Mouse (Mus musculus): ENCODE results near the gene B4galnt3. TPM values are rescaled to one million over a fixed set of nuclear protein-coding genes. Genes with fewer than 3 reads are reported as not detected.

B4galnt3 gene
- polyA plus RNA-seq, 1 experiment from 2014 or later: 0.26 TPM

DNA sequence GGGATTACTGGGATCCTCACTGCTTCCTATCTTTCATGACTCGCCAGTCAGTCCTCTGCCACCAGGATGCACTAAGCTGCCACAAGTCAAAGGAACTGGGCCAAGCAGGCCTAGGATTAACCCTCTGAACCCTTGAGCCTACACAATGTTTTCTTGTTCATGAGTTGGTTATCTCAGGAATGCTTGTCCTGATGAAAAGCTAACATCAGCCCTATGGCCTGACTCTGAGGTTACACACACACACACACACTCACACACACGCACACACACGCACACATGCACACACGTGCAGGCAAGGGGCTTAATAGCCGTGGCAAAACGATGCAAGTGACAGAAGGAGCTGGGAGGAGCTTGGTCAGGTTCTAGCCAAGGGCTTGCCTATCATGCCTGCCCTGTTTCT lies 69.0 kb downstream of the B4galnt3 start:
- H3K4me2 ChIP-seq (ENCODE audit: low read length): no peak overlapping the region
- no peaks in the 10 kb centered on the region for H3K9me3 ChIP-seq (ENCODE audit: control insufficient read depth, low read length)
- H3K36me3 ChIP-seq (ENCODE audit: control insufficient read depth, insufficient read depth, low read length): no peaks in the 10 kb centered on the region
- no peak for ATAC-seq (ENCODE audit: insufficient number of reproducible peaks, insufficient read depth, low FRiP score, low read depth)
- H3K4me3 ChIP-seq (ENCODE audit: control insufficient read depth in 1 of 2, insufficient read depth in 1 of 2, low read depth in 1 of 2, low read length in 2 of 2): no peak overlapping the region
- WGBS: 35% methylated on average over 6 of the region's 6 CpGs
- H3K4me1 ChIP-seq (ENCODE audit: control insufficient read depth in 2 of 2, insufficient read depth in 2 of 2, low read length in 2 of 2): peaks cover 13 to 15% of the 10 kb centered on the region in 2 experiments
- H3K9ac ChIP-seq (ENCODE audit: low read length): no peak overlapping the region
- H3K27me3 ChIP-seq (ENCODE audit: control insufficient read depth, insufficient read depth, low read length): no peaks in the 10 kb centered on the region
- H3K27ac ChIP-seq (replicated peaks in 1 of 2; ENCODE audit: control insufficient read depth in 1 of 2, insufficient read depth in 1 of 2, low read depth in 2 of 2, low read length in 2 of 2): no peak overlapping the region

DNA sequence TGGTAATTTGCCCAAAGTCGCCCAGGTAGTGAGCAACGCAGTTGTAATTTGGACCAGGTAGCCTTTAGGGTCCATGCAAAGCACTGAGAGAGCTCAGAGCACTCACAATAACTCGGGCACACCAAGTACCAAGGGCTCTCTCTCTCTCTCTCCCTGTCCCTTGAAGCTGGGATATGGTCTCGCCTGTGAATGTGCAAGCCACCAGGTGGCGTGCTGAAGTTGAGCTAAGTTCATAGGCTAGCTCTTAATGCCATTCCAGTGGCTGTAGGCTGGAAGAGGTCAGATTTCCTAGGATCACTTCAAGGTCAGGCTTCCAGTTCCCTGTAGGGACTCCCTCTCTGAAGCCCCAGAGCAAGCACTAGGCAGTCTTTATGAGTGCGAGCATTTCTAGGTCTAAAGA lies 71.7 kb downstream of the B4galnt3 start:
- H3K4me1 ChIP-seq (ENCODE audit: control insufficient read depth in 2 of 2, insufficient read depth in 2 of 2, low read length in 2 of 2): peaks cover 13 to 15% of the 10 kb centered on the region in 2 experiments
- no peak overlapping the region for H3K27ac ChIP-seq (replicated peaks in 1 of 2; ENCODE audit: control insufficient read depth in 1 of 2, insufficient read depth in 1 of 2, low read depth in 2 of 2, low read length in 2 of 2)
- no peaks in the 10 kb centered on the region for H3K36me3 ChIP-seq (ENCODE audit: control insufficient read depth, insufficient read depth, low read length)
- H3K4me2 ChIP-seq (ENCODE audit: low read length): no peak overlapping the region
- ATAC-seq (ENCODE audit: insufficient number of reproducible peaks, insufficient read depth, low FRiP score, low read depth): no peak
- no peaks in the 10 kb centered on the region for H3K9me3 ChIP-seq (ENCODE audit: control insufficient read depth, low read length)
- 29% methylated on average over 6 of the region's 6 CpGs for WGBS
- no peaks in the 10 kb centered on the region for H3K27me3 ChIP-seq (ENCODE audit: control insufficient read depth, insufficient read depth, low read length)
- no peak overlapping the region for H3K9ac ChIP-seq (ENCODE audit: low read length)
- H3K4me3 ChIP-seq (ENCODE audit: control insufficient read depth in 1 of 2, insufficient read depth in 1 of 2, low read depth in 1 of 2, low read length in 2 of 2): no peak overlapping the region

DNA sequence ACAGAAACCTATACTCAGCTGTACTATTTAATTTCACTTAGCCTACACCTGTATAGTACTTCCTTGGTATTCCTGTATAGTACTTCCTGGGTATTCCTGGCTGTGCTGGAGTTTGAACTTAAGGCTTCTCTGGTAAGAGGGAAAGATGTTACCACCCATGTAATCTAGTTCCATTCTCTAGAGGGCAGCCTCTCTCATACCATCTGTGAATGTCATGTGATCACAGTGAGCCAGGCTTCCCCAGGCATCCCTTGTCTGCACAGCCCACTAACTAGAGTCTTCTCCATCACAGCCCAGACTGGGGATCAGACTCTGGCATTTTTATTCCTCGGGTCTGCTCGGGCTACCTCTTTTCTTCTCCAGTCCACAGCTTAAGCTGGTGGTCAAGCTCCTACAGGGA lies 75.1 kb downstream of the B4galnt3 start:
- Histone ChIP-seq H3K9ac (ENCODE audit: low read length) (no peak overlapping the region), H3K36me3 (ENCODE audit: control insufficient read depth, insufficient read depth, low read length) (no peaks in the 10 kb centered on the region), H3K9me3 (ENCODE audit: control insufficient read depth, low read length) (no peaks in the 10 kb centered on the region), H3K4me2 (ENCODE audit: low read length) (no peak overlapping the region), H3K27me3 (ENCODE audit: control insufficient read depth, insufficient read depth, low read length) (no peaks in the 10 kb centered on the region), H3K4me1 (ENCODE audit: control insufficient read depth in 2 of 2, insufficient read depth in 2 of 2, low read length in 2 of 2) (peaks cover 4 to 8% of the 10 kb centered on the region in 2 experiments; a peak in 3 of 4 replicates), H3K27ac (replicated peaks in 1 of 2; ENCODE audit: control insufficient read depth in 1 of 2, insufficient read depth in 1 of 2, low read depth in 2 of 2, low read length in 2 of 2) (no peak overlapping the region), H3K4me3 (ENCODE audit: control insufficient read depth in 1 of 2, insufficient read depth in 1 of 2, low read depth in 1 of 2, low read length in 2 of 2) (no peak overlapping the region)
- 86% methylated on average over 2 of the region's 2 CpGs for WGBS
- ATAC-seq (ENCODE audit: insufficient number of reproducible peaks, insufficient read depth, low FRiP score, low read depth): no peak

DNA sequence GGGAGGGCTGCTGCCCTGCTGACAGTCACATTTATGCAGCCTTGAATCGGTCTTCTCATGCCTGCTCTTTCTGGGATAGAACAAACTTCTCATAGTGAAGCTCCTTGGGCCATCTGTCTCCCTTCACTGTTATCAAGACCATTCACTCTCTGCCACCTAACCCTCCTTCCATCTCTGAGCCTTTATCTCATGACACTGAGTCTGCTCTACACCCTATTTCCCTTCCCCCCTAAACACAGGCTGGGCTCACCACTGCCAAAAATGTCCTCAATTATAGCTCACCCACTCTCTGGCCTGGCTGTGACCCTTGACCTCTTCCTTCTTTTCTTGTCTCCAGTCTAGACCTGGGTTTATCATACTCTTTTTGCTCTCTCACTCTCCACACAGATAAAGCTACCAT lies 77.7 kb downstream of the B4galnt3 start:
- H3K4me3 ChIP-seq (ENCODE audit: control insufficient read depth in 1 of 2, insufficient read depth in 1 of 2, low read depth in 1 of 2, low read length in 2 of 2): no peak overlapping the region
- no peaks in the 10 kb centered on the region for H3K9me3 ChIP-seq (ENCODE audit: control insufficient read depth, low read length)
- H3K9ac ChIP-seq (ENCODE audit: low read length): no peak overlapping the region
- H3K27me3 ChIP-seq (ENCODE audit: control insufficient read depth, insufficient read depth, low read length): no peaks in the 10 kb centered on the region
- WGBS: 23% methylated on average over 1 of the region's 1 CpGs
- H3K27ac ChIP-seq (replicated peaks in 1 of 2; ENCODE audit: control insufficient read depth in 1 of 2, insufficient read depth in 1 of 2, low read depth in 2 of 2, low read length in 2 of 2): no peak overlapping the region
- H3K36me3 ChIP-seq (ENCODE audit: control insufficient read depth, insufficient read depth, low read length): no peaks in the 10 kb centered on the region
- H3K4me2 ChIP-seq (ENCODE audit: low read length): no peak overlapping the region
- peaks cover 0 to under 1% of the 10 kb centered on the region in 2 experiments; a peak in 2 of 4 replicates for H3K4me1 ChIP-seq (ENCODE audit: control insufficient read depth in 2 of 2, insufficient read depth in 2 of 2, low read length in 2 of 2)
- ATAC-seq (ENCODE audit: insufficient number of reproducible peaks, insufficient read depth, low FRiP score, low read depth): no peak

DNA sequence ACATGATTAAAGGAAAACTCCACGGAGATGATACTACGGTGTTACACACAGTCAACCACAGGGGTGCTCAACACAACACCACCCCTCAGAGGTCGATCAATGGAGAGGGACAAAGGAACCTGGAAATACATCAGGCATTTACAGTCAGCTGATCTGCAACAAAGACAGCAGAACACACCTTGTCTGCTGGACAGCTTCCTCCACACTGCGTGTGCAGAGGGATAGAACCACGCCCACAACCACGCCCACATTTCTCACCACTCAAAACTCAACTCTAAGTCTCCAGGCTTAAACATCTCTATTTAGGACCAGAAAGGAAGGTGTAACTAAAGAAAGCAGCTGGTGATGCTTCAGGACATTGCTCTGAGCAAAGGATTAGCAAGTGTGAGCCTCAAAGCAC lies 82.8 kb downstream of the B4galnt3 start:
- H3K27me3 ChIP-seq (ENCODE audit: control insufficient read depth, insufficient read depth, low read length): no peaks in the 10 kb centered on the region
- 78% methylated on average over 6 of the region's 6 CpGs for WGBS
- no peak for ATAC-seq (ENCODE audit: insufficient number of reproducible peaks, insufficient read depth, low FRiP score, low read depth)

DNA sequence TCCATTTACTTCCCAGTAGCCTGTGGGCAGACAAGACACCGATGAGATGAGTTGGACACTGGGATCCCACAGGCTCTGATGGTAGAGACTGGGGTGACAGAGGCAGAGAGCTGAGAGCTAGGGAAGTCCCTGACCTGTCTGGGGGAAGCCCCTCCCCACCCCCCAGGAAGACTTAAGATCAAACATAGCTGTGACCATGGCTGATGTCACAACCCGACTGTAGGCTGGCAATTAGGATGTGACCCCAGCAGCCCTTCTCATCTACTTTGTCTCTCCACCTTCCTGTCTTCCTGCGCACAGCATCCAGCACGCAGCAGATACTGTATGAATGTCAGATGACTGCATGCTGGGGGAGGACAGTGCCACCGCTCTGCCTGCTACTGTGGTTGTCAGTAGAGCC lies 87.8 kb downstream of the B4galnt3 start:
- no peak for ATAC-seq (ENCODE audit: insufficient number of reproducible peaks, insufficient read depth, low FRiP score, low read depth)
- 74% methylated on average over 5 of the region's 5 CpGs for WGBS
- Histone ChIP-seq H3K4me3 (ENCODE audit: control insufficient read depth in 1 of 2, insufficient read depth in 1 of 2, low read depth in 1 of 2, low read length in 2 of 2) (no peak overlapping the region), H3K27ac (replicated peaks in 1 of 2; ENCODE audit: control insufficient read depth in 1 of 2, insufficient read depth in 1 of 2, low read depth in 2 of 2, low read length in 2 of 2) (no peak overlapping the region), H3K27me3 (ENCODE audit: control insufficient read depth, insufficient read depth, low read length) (no peaks in the 10 kb centered on the region), H3K4me2 (ENCODE audit: low read length) (no peak overlapping the region), H3K4me1 (ENCODE audit: control insufficient read depth in 2 of 2, insufficient read depth in 2 of 2, low read length in 2 of 2) (no peaks in the 10 kb centered on the region), H3K36me3 (ENCODE audit: control insufficient read depth, insufficient read depth, low read length) (no peaks in the 10 kb centered on the region), H3K9ac (ENCODE audit: low read length) (no peak overlapping the region), H3K9me3 (ENCODE audit: control insufficient read depth, low read length) (no peaks in the 10 kb centered on the region)

More for the DNA sequence above, 82.8 kb downstream of the B4galnt3 start:
- Histone ChIP-seq H3K9ac (ENCODE audit: low read length) (no peak overlapping the region), H3K27ac (replicated peaks in 1 of 2; ENCODE audit: control insufficient read depth in 1 of 2, insufficient read depth in 1 of 2, low read depth in 2 of 2, low read length in 2 of 2) (no peak overlapping the region), H3K36me3 (ENCODE audit: control insufficient read depth, insufficient read depth, low read length) (no peaks in the 10 kb centered on the region), H3K4me3 (ENCODE audit: control insufficient read depth in 1 of 2, insufficient read depth in 1 of 2, low read depth in 1 of 2, low read length in 2 of 2) (no peak overlapping the region), H3K4me2 (ENCODE audit: low read length) (no peak overlapping the region), H3K9me3 (ENCODE audit: control insufficient read depth, low read length) (no peaks in the 10 kb centered on the region), H3K4me1 (ENCODE audit: control insufficient read depth in 2 of 2, insufficient read depth in 2 of 2, low read length in 2 of 2) (no peaks in the 10 kb centered on the region; a peak in 1 of 4 replicates)

DNA sequence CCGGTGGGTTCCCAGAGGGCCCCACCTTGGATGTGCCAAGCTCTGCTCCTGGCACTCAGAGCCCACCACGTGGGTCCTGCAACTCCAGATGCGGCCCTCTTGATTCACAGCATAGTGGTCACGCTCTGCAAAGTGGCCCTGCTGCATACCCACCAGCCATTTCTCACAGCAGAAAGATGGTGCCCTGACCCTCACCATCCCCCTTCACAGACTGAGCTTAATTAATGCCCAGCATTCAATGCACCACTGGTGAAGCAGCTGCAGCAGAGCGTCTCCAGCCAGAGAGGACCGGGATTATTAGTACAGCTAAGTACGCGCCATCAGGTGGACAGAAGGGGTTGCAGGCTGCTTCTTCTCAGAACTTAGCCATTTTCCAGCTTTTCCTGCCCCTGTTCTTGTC lies 92.0 kb downstream of the B4galnt3 start:
- no peak for ATAC-seq (ENCODE audit: insufficient number of reproducible peaks, insufficient read depth, low FRiP score, low read depth)
- H3K27ac ChIP-seq (replicated peaks in 1 of 2; ENCODE audit: control insufficient read depth in 1 of 2, insufficient read depth in 1 of 2, low read depth in 2 of 2, low read length in 2 of 2): no peak overlapping the region
- no peak overlapping the region for H3K9ac ChIP-seq (ENCODE audit: low read length)
- no peaks in the 10 kb centered on the region for H3K36me3 ChIP-seq (ENCODE audit: control insufficient read depth, insufficient read depth, low read length)
- no peaks in the 10 kb centered on the region for H3K4me1 ChIP-seq (ENCODE audit: control insufficient read depth in 2 of 2, insufficient read depth in 2 of 2, low read length in 2 of 2)
- WGBS: 87% methylated on average over 8 of the region's 8 CpGs
- no peak overlapping the region for H3K4me3 ChIP-seq (ENCODE audit: control insufficient read depth in 1 of 2, insufficient read depth in 1 of 2, low read depth in 1 of 2, low read length in 2 of 2)
- H3K4me2 ChIP-seq (ENCODE audit: low read length): no peak overlapping the region
- no peaks in the 10 kb centered on the region for H3K9me3 ChIP-seq (ENCODE audit: control insufficient read depth, low read length)
- H3K27me3 ChIP-seq (ENCODE audit: control insufficient read depth, insufficient read depth, low read length): no peaks in the 10 kb centered on the region

DNA sequence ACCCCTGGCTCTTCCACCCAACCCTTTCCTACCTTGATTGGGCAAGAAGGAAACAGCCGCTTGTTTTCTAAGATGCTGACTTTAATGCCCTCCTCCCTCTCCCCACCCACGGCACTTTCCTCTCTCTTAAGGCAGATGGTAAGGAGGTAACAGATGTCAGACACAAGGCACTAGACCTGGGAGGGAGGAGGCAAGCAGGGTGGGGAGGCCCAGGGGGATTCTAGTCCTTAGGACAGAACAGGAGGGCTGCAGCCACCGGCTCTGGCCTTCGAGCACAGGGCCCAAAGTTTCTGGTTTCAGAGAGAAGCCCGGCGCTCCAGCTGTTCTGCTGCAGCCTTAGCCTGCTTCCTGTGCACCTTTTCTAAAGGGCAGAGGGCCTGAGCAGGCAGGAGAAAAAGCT lies 92.4 kb downstream of the B4galnt3 start:
- no peak overlapping the region for H3K4me2 ChIP-seq (ENCODE audit: low read length)
- no peaks in the 10 kb centered on the region for H3K9me3 ChIP-seq (ENCODE audit: control insufficient read depth, low read length)
- H3K36me3 ChIP-seq (ENCODE audit: control insufficient read depth, insufficient read depth, low read length): no peaks in the 10 kb centered on the region
- WGBS: 66% methylated on average over 6 of the region's 6 CpGs
- H3K4me3 ChIP-seq (ENCODE audit: control insufficient read depth in 1 of 2, insufficient read depth in 1 of 2, low read depth in 1 of 2, low read length in 2 of 2): no peak overlapping the region
- H3K27me3 ChIP-seq (ENCODE audit: control insufficient read depth, insufficient read depth, low read length): no peaks in the 10 kb centered on the region
- no peak overlapping the region for H3K9ac ChIP-seq (ENCODE audit: low read length)
- no peaks in the 10 kb centered on the region for H3K4me1 ChIP-seq (ENCODE audit: control insufficient read depth in 2 of 2, insufficient read depth in 2 of 2, low read length in 2 of 2)
- ATAC-seq (ENCODE audit: insufficient number of reproducible peaks, insufficient read depth, low FRiP score, low read depth): no peak
- H3K27ac ChIP-seq (replicated peaks in 1 of 2; ENCODE audit: control insufficient read depth in 1 of 2, insufficient read depth in 1 of 2, low read depth in 2 of 2, low read length in 2 of 2): no peak overlapping the region
